ENCODE assay signal across 9 mouse cellular contexts in the genomic region with DNA sequence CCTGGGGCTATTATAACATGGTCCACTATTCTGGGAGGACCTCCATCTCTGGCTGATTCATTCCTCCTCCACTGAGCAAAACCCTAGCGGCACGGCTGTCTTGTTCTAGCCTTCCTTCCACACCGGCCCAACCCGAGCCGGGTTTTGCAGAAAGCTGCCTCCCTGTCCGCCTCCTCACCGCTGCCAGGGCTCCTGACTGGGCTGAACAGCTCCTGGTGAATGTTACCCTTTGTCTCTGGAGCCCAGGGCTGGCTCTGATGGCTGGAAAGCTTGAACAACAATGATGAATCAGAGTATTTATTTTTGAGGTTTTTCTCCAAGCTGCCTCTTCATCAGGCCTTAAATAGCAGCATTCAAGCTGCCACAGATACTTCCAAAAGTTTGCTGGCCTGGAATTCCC.
DNase-seq lines count a peak whose midpoint lies in the region; ATAC-seq and TF ChIP-seq lines count a peak whose summit lies in the region.
"Had no signal": no experiment of that assay in that cellular context is flagged by ENCODE, and none has a peak within 500 bp of the region (broad histone marks: within the 10 kb centered on the region; RNA-seq: fewer than 3 reads in every experiment).

No protein-coding gene starts in this region.

- peaks cover 15% of the 10 kb centered on the region; the same call in 1 of the 2 replicates for H3K4me1 ChIP-seq in hindbrain, postnatal 0 days (ENCODE audit: insufficient read depth, low read length)
- peaks cover 26% of the 10 kb centered on the region for H3K4me1 ChIP-seq in midbrain, embryonic 14.5 days (ENCODE audit: control insufficient read depth, insufficient read depth, low read length)

- no peak overlapping the region for H3K4me3 ChIP-seq in hindbrain, postnatal 0 days (ENCODE audit: low read length)
- no peak overlapping the region for H3K4me3 ChIP-seq in midbrain, embryonic 14.5 days (replicated peaks; ENCODE audit: low read depth, low read length)
- H3K4me3 ChIP-seq: midbrain, embryonic 12.5 days had no signal

- no peak overlapping the region for H3K9ac ChIP-seq in hindbrain, postnatal 0 days (replicated peaks; ENCODE audit: low read length)
- H3K9ac ChIP-seq in midbrain, embryonic 14.5 days (replicated peaks; ENCODE audit: low read length), result no peak overlapping the region
- H3K9ac ChIP-seq: midbrain, embryonic 12.5 days had no signal

- no peak overlapping the region for H3K4me2 ChIP-seq in hindbrain, postnatal 0 days (ENCODE audit: low read depth, low read length)
- no peak overlapping the region for H3K4me2 ChIP-seq in midbrain, embryonic 14.5 days (ENCODE audit: low read length)
- H3K4me2 ChIP-seq: midbrain, embryonic 12.5 days had no signal

- 28% methylated on average over 7 of the region's 7 CpGs for WGBS in hindbrain, postnatal 0 days
- 33% methylated on average over 7 of the region's 7 CpGs for WGBS in midbrain, embryonic 14.5 days

- ATAC-seq in hindbrain, postnatal 0 days, result peak; percentile 84
- no peak for ATAC-seq in midbrain, embryonic 14.5 days (ENCODE audit: low FRiP score, low TSS enrichment)

- DNase-seq in embryo, embryonic 10 days (ENCODE audit: low spot score), result peak; percentile 36
- DNase-seq in embryo, embryonic 9.5 days (ENCODE audit: extremely low spot score), result no peak
- peak; percentile 34 to 57 for DNase-seq in cerebellum, postnatal 25 days
- DNase-seq in gastrocnemius, postnatal 10 days, result peak; percentile 63
- peak; percentile 71 for DNase-seq in hindbrain, postnatal 0 days (ENCODE audit: low spot score)
- peak; percentile 47 for DNase-seq in midbrain, embryonic 14.5 days
- DNase-seq in kidney, postnatal 25 days, result no peak
- DNase-seq in thymus, postnatal 0 days (ENCODE audit: low spot score), result no peak

- no peaks in the 10 kb centered on the region for H3K9me3 ChIP-seq in hindbrain, postnatal 0 days (ENCODE audit: low read length)
- no peaks in the 10 kb centered on the region for H3K9me3 ChIP-seq in midbrain, embryonic 14.5 days (ENCODE audit: control insufficient read depth, low read length)
- H3K9me3 ChIP-seq: midbrain, embryonic 12.5 days had no signal

- H3K36me3 ChIP-seq in hindbrain, postnatal 0 days (ENCODE audit: insufficient read depth, low read length), result no peaks in the 10 kb centered on the region
- no peaks in the 10 kb centered on the region for H3K36me3 ChIP-seq in midbrain, embryonic 14.5 days (ENCODE audit: control insufficient read depth, insufficient read depth, low read length)
- H3K36me3 ChIP-seq: midbrain, embryonic 12.5 days had no signal

- no peak for TF ChIP-seq CTCF in hindbrain, postnatal 0 days (IDR thresholded peaks at IDR 0.05; ENCODE audit: low read depth)

- no peaks in the 10 kb centered on the region for H3K27me3 ChIP-seq in hindbrain, postnatal 0 days (ENCODE audit: insufficient read depth, low read length)
- no peaks in the 10 kb centered on the region; the same call in 1 of the 2 replicates for H3K27me3 ChIP-seq in midbrain, embryonic 14.5 days (ENCODE audit: control insufficient read depth, insufficient read depth, low read length)

- peak overlapping the region; percentile 32; the same call in 1 of the 2 replicates for H3K27ac ChIP-seq in hindbrain, postnatal 0 days
- H3K27ac ChIP-seq in midbrain, embryonic 14.5 days (replicated peaks; ENCODE audit: low read depth, low read length), result no peak overlapping the region
- H3K27ac ChIP-seq: midbrain, embryonic 12.5 days had no signal

Comparison
In these comparisons a context has a peak if more than half of its experiments do, and no peak if none do; other contexts are left out.
1. DNase-seq: peak in embryo, embryonic 10 days (single experiment), cerebellum, postnatal 25 days (2 of 2), gastrocnemius, postnatal 10 days (single experiment), hindbrain, postnatal 0 days (single experiment) and midbrain, embryonic 14.5 days (single experiment); none in embryo, embryonic 9.5 days (single experiment), kidney, postnatal 25 days (0 of 2) and thymus, postnatal 0 days (single experiment).